Mouse (Mus musculus) yolk sac, embryonic 10.5 days (tissue): ENCODE results near the gene Celf3.

Experiments used
- DNase-seq: peaks from one replicate; pipeline ENCODE4 v3.0.0-alpha.2; 2017; ENCODE audit warnings: low spot score

Gene Celf3

GRCm38 (mm10) chr3:94480291-94480884, 2.3 kb downstream of the Celf3 start, which contains the start of gene Riiad1:
Riiad1 (minus strand) TSS chr3:94480341.
- DNase-seq = no peak

GRCm38 (mm10) chr3:94481429-94481828, 3.3 kb downstream of the Celf3 start:
- DNase-seq = no peak

- no peak for DNase-seq
Measured at GRCm38 (mm10) chr3:94482764-94483385, 4.8 kb downstream of the Celf3 start.

- DNase-seq = peak; percentile 45
Measured at GRCm38 (mm10) chr3:94483790-94484439, 5.8 kb downstream of the Celf3 start.

GRCm38 (mm10) chr3:94485922-94486321, 7.8 kb downstream of the Celf3 start:
- no peak for DNase-seq

GRCm38 (mm10) chr3:94487581-94487980, 9.5 kb downstream of the Celf3 start:
- no peak for DNase-seq

- no peak for DNase-seq
Measured at GRCm38 (mm10) chr3:94497162-94497561, 19.1 kb downstream of the Celf3 start.

GRCm38 (mm10) chr3:94502243-94502642, 24.1 kb downstream of the Celf3 start:
- no peak for DNase-seq

GRCm38 (mm10) chr3:94506664-94507063, 28.6 kb downstream of the Celf3 start:
- no peak for DNase-seq

GRCm38 (mm10) chr3:94526731-94527130, 48.6 kb downstream of the Celf3 start:
- DNase-seq = peak; percentile 52

- DNase-seq = peak; percentile 29
Measured at GRCm38 (mm10) chr3:94533968-94534367, 55.9 kb downstream of the Celf3 start.

- no peak for DNase-seq
Measured at GRCm38 (mm10) chr3:94537187-94537586, 59.1 kb downstream of the Celf3 start.
